Mouse (Mus musculus) testis, adult 2 months (tissue): ENCODE results near the gene Eef1akmt3.

Experiments used
- CTCF ChIP-seq: fragments of 200-500 bp; IDR thresholded peaks from 2 replicates; pipeline ENCODE4 v1.5.1; 2012; ENCODE audit warnings: low read depth, mild to moderate bottlenecking, inconsistent platforms, low read length, moderate library complexity; ENCODE audit not compliant: control insufficient read depth, insufficient read depth, insufficient replicate concordance
- POLR2A ChIP-seq: fragments of 200-500 bp; IDR thresholded peaks from 2 replicates; pipeline ENCODE4 v1.6.1; 2012; ENCODE audit warnings: low read depth, mild to moderate bottlenecking, inconsistent platforms, low read length, moderate library complexity; ENCODE audit not compliant: control insufficient read depth

DNA sequence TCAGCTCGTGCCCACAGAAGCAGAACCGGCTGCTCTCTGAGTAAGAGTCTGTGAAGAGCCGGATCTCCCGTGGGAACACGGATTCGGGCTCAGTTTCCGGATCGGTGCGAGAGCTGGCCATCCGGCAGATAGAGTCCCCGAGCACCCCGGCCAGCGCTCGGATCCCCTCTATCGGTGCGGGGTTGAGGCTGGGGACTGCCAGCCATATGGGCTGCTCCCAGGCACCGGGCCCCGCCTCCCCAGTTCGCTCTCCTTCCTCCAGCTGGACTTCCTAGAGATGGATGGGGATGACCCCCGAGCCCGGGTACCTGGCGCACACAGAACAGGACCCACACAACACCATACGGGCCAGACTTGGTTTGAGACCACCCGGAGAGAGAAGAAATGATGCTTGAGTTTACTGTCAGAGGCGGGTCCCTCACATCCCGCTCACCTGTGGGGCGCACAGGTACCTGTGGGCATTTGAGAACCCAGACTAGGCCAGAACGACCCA, at the start of gene Eef1akmt3, which contains the start of gene Mettl1:
- TF ChIP-seq POLR2A (no peak), CTCF (no peak)
